Comparison of ENCODE assay signal across 9 mouse cellular contexts in the genomic region with DNA sequence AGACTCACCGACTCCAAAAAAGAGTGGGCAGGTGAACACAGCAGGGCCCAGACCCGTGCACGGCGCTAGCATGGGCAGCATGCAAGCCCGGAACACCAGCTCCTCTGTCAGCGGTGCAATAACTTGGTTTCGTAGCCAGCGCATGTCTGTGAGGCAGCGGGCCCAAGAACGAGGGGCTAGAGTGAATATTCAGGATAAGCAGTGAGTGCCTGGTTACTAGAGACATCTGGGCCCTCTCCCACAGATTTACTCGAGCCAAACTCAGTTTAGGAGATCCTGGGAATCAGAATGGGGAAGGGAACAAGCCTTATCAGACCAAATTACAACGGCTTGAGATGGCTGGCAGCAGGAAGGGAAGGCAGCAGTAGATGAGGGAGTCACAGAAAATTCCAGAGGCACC. TPM values are rescaled to one million over a fixed set of nuclear protein-coding genes. Genes with fewer than 3 reads are reported as not detected.
A peak's percentile ranks its signal among the peaks of the same experiment; 100 is the strongest.
DNase-seq lines count a peak whose midpoint lies in the region; ATAC-seq and TF ChIP-seq lines count a peak whose summit lies in the region.
"Had no signal": no experiment of that assay in that cellular context is flagged by ENCODE, and none has a peak within 500 bp of the region (broad histone marks: within the 10 kb centered on the region; RNA-seq: fewer than 3 reads in every experiment).

No protein-coding gene starts in this region.

- no peak overlapping the region for H3K9ac ChIP-seq in hindbrain, embryonic 12.5 days
- H3K9ac ChIP-seq in hindbrain, postnatal 0 days (replicated peaks; ENCODE audit: low read length), result no peak overlapping the region
- no peak overlapping the region for H3K9ac ChIP-seq in midbrain, embryonic 13.5 days (replicated peaks)
- no peak overlapping the region for H3K9ac ChIP-seq in midbrain, embryonic 16.5 days (ENCODE audit: low read depth, low read length)

- DNase-seq in adrenal gland, postnatal 14 days, result peak; percentile 16
- no peak for DNase-seq in adrenal gland, postnatal 25 days
- no peak for DNase-seq in hindbrain, postnatal 0 days (ENCODE audit: low spot score)
- no peak for DNase-seq in gastrocnemius, adult 18-20 months (ENCODE audit: low spot score)

- no peaks in the 10 kb centered on the region for H3K9me3 ChIP-seq in hindbrain, embryonic 12.5 days (replicated peaks)
- no peaks in the 10 kb centered on the region for H3K9me3 ChIP-seq in hindbrain, postnatal 0 days (ENCODE audit: low read length)
- H3K9me3 ChIP-seq in midbrain, embryonic 13.5 days, result no peaks in the 10 kb centered on the region
- H3K9me3 ChIP-seq in midbrain, embryonic 16.5 days (replicated peaks; ENCODE audit: control insufficient read depth, low read length, poor library complexity, severe bottlenecking), result no peaks in the 10 kb centered on the region
- H3K9me3 ChIP-seq: intestine, embryonic 15.5 days had no signal

- H3K27ac ChIP-seq in hindbrain, embryonic 12.5 days, result no peak overlapping the region
- H3K27ac ChIP-seq in hindbrain, postnatal 0 days, result no peak overlapping the region
- no peak overlapping the region for H3K27ac ChIP-seq in midbrain, embryonic 13.5 days
- no peak overlapping the region for H3K27ac ChIP-seq in midbrain, embryonic 16.5 days (ENCODE audit: low read length)
- H3K27ac ChIP-seq: intestine, embryonic 15.5 days had no signal

- ATAC-seq in hindbrain, embryonic 12.5 days (ENCODE audit: low FRiP score), result no peak
- ATAC-seq in hindbrain, postnatal 0 days, result no peak
- ATAC-seq in midbrain, embryonic 13.5 days, result no peak
- no peak for ATAC-seq in midbrain, embryonic 16.5 days

- peaks cover 33% of the 10 kb centered on the region for H3K4me1 ChIP-seq in hindbrain, embryonic 12.5 days
- H3K4me1 ChIP-seq in hindbrain, postnatal 0 days (ENCODE audit: insufficient read depth, low read length), result peaks cover 10% of the 10 kb centered on the region; the same call in 1 of the 2 replicates
- H3K4me1 ChIP-seq in midbrain, embryonic 13.5 days (replicated peaks), result peaks cover 40% of the 10 kb centered on the region
- peaks cover 24% of the 10 kb centered on the region for H3K4me1 ChIP-seq in midbrain, embryonic 16.5 days (ENCODE audit: control insufficient read depth, insufficient read depth, low read length)

- peaks cover 35% of the 10 kb centered on the region for H3K36me3 ChIP-seq in hindbrain, embryonic 12.5 days
- peaks cover 25% of the 10 kb centered on the region for H3K36me3 ChIP-seq in hindbrain, postnatal 0 days (ENCODE audit: insufficient read depth, low read length)
- H3K36me3 ChIP-seq in midbrain, embryonic 13.5 days, result peaks cover 39% of the 10 kb centered on the region
- peaks cover 7% of the 10 kb centered on the region for H3K36me3 ChIP-seq in midbrain, embryonic 16.5 days (ENCODE audit: control insufficient read depth, insufficient read depth, low read length)
- no peaks in the 10 kb centered on the region for H3K36me3 ChIP-seq in myocyte (ENCODE audit: control insufficient read depth, insufficient read depth)

- peaks cover 11% of the 10 kb centered on the region for H3K79me2 ChIP-seq in myocyte (ENCODE audit: control insufficient read depth, insufficient read depth)

- no peak overlapping the region for H3ac ChIP-seq in myocyte (ENCODE audit: control insufficient read depth, insufficient read length)

- TF ChIP-seq CTCF in hindbrain, postnatal 0 days (IDR thresholded peaks at IDR 0.05; ENCODE audit: low read depth), result no peak

- 0 out of 2 replicates have a peak overlapping the region, but pooled peaks have one; percentile 78 for H3K4me3 ChIP-seq in hindbrain, embryonic 12.5 days
- H3K4me3 ChIP-seq in hindbrain, postnatal 0 days (ENCODE audit: low read length), result no peak overlapping the region
- peak overlapping the region; percentile 92; the same call in 1 of the 2 replicates for H3K4me3 ChIP-seq in midbrain, embryonic 13.5 days (replicated peaks)
- H3K4me3 ChIP-seq in midbrain, embryonic 16.5 days (ENCODE audit: low read depth, low read length), result no peak overlapping the region
- peak overlapping the region; percentile 74 for H3K4me3 ChIP-seq in myocyte

- TF ChIP-seq POLR2A in myocyte (IDR thresholded peaks at IDR 0.05; ENCODE audit: insufficient read length, low read depth), result no peak

- no peak overlapping the region for H3K4me2 ChIP-seq in hindbrain, embryonic 12.5 days (replicated peaks)
- no peak overlapping the region for H3K4me2 ChIP-seq in hindbrain, postnatal 0 days (ENCODE audit: low read depth, low read length)
- peak overlapping the region; percentile 97; the same call in 1 of the 2 replicates for H3K4me2 ChIP-seq in midbrain, embryonic 13.5 days (replicated peaks)
- H3K4me2 ChIP-seq in midbrain, embryonic 16.5 days (ENCODE audit: low read length), result no peak overlapping the region
- no peak overlapping the region for H3K4me2 ChIP-seq in myocyte (ENCODE audit: low read depth)

- WGBS in hindbrain, embryonic 12.5 days, result 94% methylated on average over 12 of the region's 12 CpGs
- WGBS in hindbrain, postnatal 0 days, result 88% methylated on average over 12 of the region's 12 CpGs
- WGBS in midbrain, embryonic 13.5 days, result 93% methylated on average over 12 of the region's 12 CpGs
- 94% methylated on average over 12 of the region's 12 CpGs for WGBS in midbrain, embryonic 16.5 days

- no peaks in the 10 kb centered on the region for H3K27me3 ChIP-seq in hindbrain, embryonic 12.5 days
- no peaks in the 10 kb centered on the region for H3K27me3 ChIP-seq in hindbrain, postnatal 0 days (ENCODE audit: insufficient read depth, low read length)
- H3K27me3 ChIP-seq in midbrain, embryonic 13.5 days, result no peaks in the 10 kb centered on the region
- H3K27me3 ChIP-seq in midbrain, embryonic 16.5 days (ENCODE audit: control insufficient read depth, insufficient read depth, low read depth, low read length), result no peaks in the 10 kb centered on the region
- H3K27me3 ChIP-seq in myocyte (ENCODE audit: control insufficient read depth, insufficient read depth, insufficient read length), result no peaks in the 10 kb centered on the region
- H3K27me3 ChIP-seq: intestine, embryonic 15.5 days had no signal

TF ChIP-seq in myocyte, 11 proteins besides CTCF, POLR2A, EP300 and RAD21:
- TF ChIP-seq SRF (IDR thresholded peaks at IDR 0.05; ENCODE audit: control insufficient read depth, insufficient read length, low read depth), result no peak
- no peak for TF ChIP-seq E2F4 (IDR thresholded peaks at IDR 0.05; ENCODE audit: insufficient read depth)
- TF ChIP-seq TCF3 (IDR thresholded peaks at IDR 0.05; ENCODE audit: insufficient read length, low read depth), result no peak
- TF ChIP-seq REST (IDR thresholded peaks at IDR 0.05; ENCODE audit: insufficient read depth, insufficient read length), result no peak
- TF ChIP-seq MYOD1 (IDR thresholded peaks at IDR 0.05; ENCODE audit: control insufficient read depth in 1 of 3, insufficient read length in 2 of 3, low read depth in 2 of 3), result no peak

RNA-seq across cellular contexts. Expression of gene Rce1, which starts 1.4 kb away (rescaled TPM):
- 26.1 and 28.6 TPM in 2 replicates for total RNA-seq in adrenal gland, postnatal 14 days (2021)
- 35.4 and 38.2 TPM in 2 replicates for total RNA-seq in adrenal gland, postnatal 25 days (2021)
- 54.3 and 62.9 TPM in 2 replicates for polyA plus RNA-seq in hindbrain, embryonic 12.5 days (2016; fragmentation: Nextera tagmentation; extraction: Ambion mirVana)
- 59.6 and 77.1 TPM in 2 replicates for total RNA-seq in hindbrain, postnatal 0 days (2014; rRNA removed)
- polyA plus RNA-seq in hindbrain, postnatal 0 days (2015; fragmentation: Nextera tagmentation; extraction: Ambion mirVana), result 47.6 and 48.9 TPM in 2 replicates
- 56.8 and 59.9 TPM in 2 replicates for polyA plus RNA-seq in midbrain, embryonic 13.5 days (2015; fragmentation: Nextera tagmentation; extraction: Ambion mirVana)
- polyA plus RNA-seq in midbrain, embryonic 16.5 days (2015; fragmentation: Nextera tagmentation; extraction: Ambion mirVana), result 51.4 and 52.4 TPM in 2 replicates
- polyA plus RNA-seq in myocyte (2012; fragmentation: generic; extraction: Trizol), result 43.8 TPM
- 1 to 10 TPM; 4.3 to 4.5 TPM for total RNA-seq in gastrocnemius, adult 18-20 months (2021)

RNA-seq across cellular contexts. Expression of gene Lrfn4, which starts 8.5 kb away (rescaled TPM):
- 6.1 and 7.6 TPM in 2 replicates for total RNA-seq in adrenal gland, postnatal 14 days (2021)
- total RNA-seq in adrenal gland, postnatal 25 days (2021), result 4.6 and 6.0 TPM in 2 replicates
- polyA plus RNA-seq in hindbrain, embryonic 12.5 days (2016; fragmentation: Nextera tagmentation; extraction: Ambion mirVana), result 16.3 and 17.6 TPM in 2 replicates
- 172 and 178 TPM in 2 replicates for total RNA-seq in hindbrain, postnatal 0 days (2014; rRNA removed)
- polyA plus RNA-seq in hindbrain, postnatal 0 days (2015; fragmentation: Nextera tagmentation; extraction: Ambion mirVana), result 14.1 and 15.6 TPM in 2 replicates
- 8.8 and 10.1 TPM in 2 replicates for polyA plus RNA-seq in midbrain, embryonic 13.5 days (2015; fragmentation: Nextera tagmentation; extraction: Ambion mirVana)
- 10.4 and 11.3 TPM in 2 replicates for polyA plus RNA-seq in midbrain, embryonic 16.5 days (2015; fragmentation: Nextera tagmentation; extraction: Ambion mirVana)
- 22.0 TPM for polyA plus RNA-seq in myocyte (2012; fragmentation: generic; extraction: Trizol)
- total RNA-seq in gastrocnemius, adult 18-20 months (2021), result 1 to 10 TPM in 1 of 2 experiments, under 1 TPM in 1; 0.94 to 1.2 TPM

Comparison
In these comparisons a context has a peak if more than half of its experiments do, and no peak if none do; other contexts are left out.
1. H3K4me3 ChIP-seq: peak in hindbrain, embryonic 12.5 days (single experiment), midbrain, embryonic 13.5 days (single experiment) and myocyte (single experiment); none in hindbrain, postnatal 0 days (single experiment) and midbrain, embryonic 16.5 days (single experiment).